In the genomic region with DNA sequence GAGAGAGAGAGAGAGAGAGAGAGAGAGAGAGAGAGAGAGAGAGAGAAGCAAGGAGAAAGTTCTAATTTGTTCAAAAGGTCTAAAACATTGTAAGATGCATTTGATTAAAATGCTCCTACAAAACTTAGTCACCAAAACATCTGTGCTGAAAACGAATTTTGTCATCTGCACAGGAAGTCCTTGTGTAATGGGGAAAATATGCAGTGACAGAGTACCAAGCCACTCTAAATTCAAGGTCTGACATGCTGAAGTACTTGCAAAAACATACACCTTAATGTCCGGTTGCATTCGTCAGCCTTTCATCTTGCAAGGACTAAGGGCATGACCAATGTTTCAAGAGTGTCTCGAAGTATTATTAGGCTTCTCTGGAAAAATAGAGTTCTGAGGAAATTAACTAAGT, we compare ENCODE assay signal across 33 mouse cellular contexts. TPM values are rescaled to one million over a fixed set of nuclear protein-coding genes. Genes with fewer than 3 reads are reported as not detected.
"Had no signal": no experiment of that assay in that cellular context is flagged by ENCODE, and none has a peak within 500 bp of the region (broad histone marks: within the 10 kb centered on the region; RNA-seq: fewer than 3 reads in every experiment).

No protein-coding gene starts in this region.

- H3K9ac ChIP-seq: heart, embryonic 13.5 days; heart, embryonic 15.5 days; hindbrain, embryonic 12.5 days; hindbrain, embryonic 14.5 days; intestine, embryonic 15.5 days; limb, embryonic 12.5 days had no signal

- H3K9me3 ChIP-seq: heart, embryonic 13.5 days; heart, embryonic 15.5 days; hindbrain, embryonic 10.5 days; hindbrain, embryonic 12.5 days; intestine, embryonic 15.5 days; limb, embryonic 10.5 days; limb, embryonic 12.5 days had no signal

- DNase-seq: gastrocnemius, adult 2 months; gastrocnemius, postnatal 10 days; gastrocnemius, postnatal 25 days; heart, adult 11 months; heart, adult 2 months; heart, postnatal 4 days; kidney, adult 18-20 months; kidney, adult 8-10 months; kidney, postnatal 10 days; kidney, postnatal 25 days; kidney, postnatal 4 days; liver had no signal

- H3K27ac ChIP-seq: gastrocnemius, adult 2 months; heart, adult 2 months; heart, embryonic 13.5 days; heart, embryonic 15.5 days; hindbrain, embryonic 10.5 days; hindbrain, embryonic 12.5 days; hindbrain, embryonic 14.5 days; intestine, embryonic 15.5 days; layer of hippocampus, adult 2 months; left cerebral cortex, adult 2 months; limb, embryonic 10.5 days; limb, embryonic 12.5 days had no signal

- ATAC-seq: hindbrain, embryonic 16.5 days; inflammation-experienced regulatory T-cells, adult 6 months; intestine, embryonic 15.5 days; intestine, postnatal 0 days had no signal

- H3K4me1 ChIP-seq: heart, embryonic 13.5 days; heart, embryonic 15.5 days; hindbrain, embryonic 10.5 days; hindbrain, embryonic 12.5 days; intestine, embryonic 15.5 days; limb, embryonic 10.5 days; limb, embryonic 12.5 days had no signal

- H3K36me3 ChIP-seq: heart, embryonic 13.5 days; heart, embryonic 15.5 days; hindbrain, embryonic 10.5 days; hindbrain, embryonic 12.5 days; intestine, embryonic 15.5 days; limb, embryonic 10.5 days; limb, embryonic 12.5 days had no signal

- H3K4me3 ChIP-seq: gastrocnemius, adult 2 months; heart, adult 2 months; heart, embryonic 13.5 days; heart, embryonic 15.5 days; hindbrain, embryonic 10.5 days; hindbrain, embryonic 12.5 days; intestine, embryonic 15.5 days; layer of hippocampus, adult 2 months; left cerebral cortex, adult 2 months; limb, embryonic 10.5 days; limb, embryonic 12.5 days had no signal

- H3K4me2 ChIP-seq: heart, embryonic 11.5 days; heart, embryonic 13.5 days; heart, embryonic 15.5 days; hindbrain, embryonic 12.5 days; hindbrain, embryonic 14.5 days; intestine, embryonic 15.5 days; limb, embryonic 12.5 days; liver, embryonic 11.5 days had no signal

- H3K27me3 ChIP-seq: heart, embryonic 13.5 days; heart, embryonic 15.5 days; hindbrain, embryonic 12.5 days; intestine, embryonic 15.5 days; limb, embryonic 12.5 days had no signal

RNA-seq across cellular contexts. Expression of a gene that starts 15.7 kb away (rescaled TPM):
- total RNA-seq: gastrocnemius, adult 2 months; gastrocnemius, postnatal 25 days; heart, adult 2 months; heart, postnatal 25 days; heart, postnatal 4 days; layer of hippocampus, adult 2 months; layer of hippocampus, postnatal 10 days; layer of hippocampus, postnatal 25 days; left cerebral cortex, adult 2 months; left cerebral cortex, postnatal 14 days; left cerebral cortex, postnatal 36 days had no signal
- polyA plus RNA-seq: heart, adult 2 months; heart, embryonic 11.5 days; heart, embryonic 13.5 days; heart, embryonic 15.5 days; hindbrain, embryonic 10.5 days; hindbrain, embryonic 12.5 days; hindbrain, embryonic 14.5 days; inflammation-experienced regulatory T-cells, adult 6 months; intestine, embryonic 15.5 days; kidney, embryonic 14.5 days; limb, embryonic 10.5 days; limb, embryonic 12.5 days; liver, embryonic 11.5 days had no signal
